Mouse (Mus musculus): Measurements from ENCODE around the gene Car2.

DNA sequence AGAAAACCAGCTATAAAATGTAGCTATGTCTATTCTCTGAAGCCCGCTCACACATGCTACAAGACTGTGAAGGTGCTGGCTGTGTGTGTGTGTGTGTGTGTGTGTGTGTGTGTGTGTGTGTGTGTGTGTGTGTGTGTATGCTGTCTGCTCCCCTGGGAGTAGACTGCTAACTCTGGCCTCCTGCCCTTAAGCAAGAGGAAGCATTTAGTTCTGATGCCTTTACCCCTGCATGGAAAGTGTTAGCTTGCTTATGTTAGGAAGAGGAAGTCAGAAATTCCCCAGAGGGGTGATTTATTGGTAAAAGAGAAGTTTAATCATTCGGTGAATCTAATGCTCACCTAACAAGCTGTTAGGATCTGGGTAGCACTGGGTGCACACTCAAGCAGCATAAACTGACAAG, 5.8 kb upstream of the Car2 start:
- TF ChIP-seq EP300 (IDR thresholded peaks at IDR 0.05; ENCODE audit: low read depth) (no peak), CTCF (IDR thresholded peaks at IDR 0.05; ENCODE audit: low read depth) (no peak)

Data from liver, embryonic 14.5 days (tissue).